Comparison of ENCODE assay signal across 19 mouse cellular contexts in the genomic region with DNA sequence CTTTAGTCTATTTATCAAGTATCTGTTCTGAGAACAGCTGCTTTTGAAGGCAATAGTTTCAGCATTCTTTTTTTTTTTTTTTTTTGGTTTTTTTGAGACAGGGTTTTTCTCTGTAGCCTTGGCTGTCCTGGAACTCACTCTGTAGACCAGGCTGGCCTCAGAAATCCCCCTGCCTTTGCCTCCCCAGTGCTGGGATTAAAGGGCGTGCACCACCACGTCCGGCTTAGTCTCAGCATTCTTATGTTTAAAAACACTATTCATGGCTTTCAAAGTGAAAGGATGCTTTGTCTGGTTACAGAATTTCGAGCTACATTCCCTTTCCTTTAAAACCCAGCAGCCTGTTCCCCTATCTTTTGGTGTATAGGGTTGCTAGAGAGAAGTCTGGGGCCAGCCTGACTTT.
"Had no signal": no experiment of that assay in that cellular context is flagged by ENCODE, and none has a peak within 500 bp of the region (broad histone marks: within the 10 kb centered on the region; RNA-seq: fewer than 3 reads in every experiment).

No protein-coding gene starts in this region.

- DNase-seq: kidney, adult 9 months; kidney, postnatal 10 days; kidney, postnatal 36 days; layer of hippocampus, postnatal 36 days; liver, embryonic 13.5 days; lung, embryonic 14.5 days; right cerebral cortex, adult 18-20 months; right cerebral cortex, postnatal 14 days; right cerebral cortex, postnatal 4 days; thymus, adult 2 months; thymus, postnatal 14 days; thymus, postnatal 4 days had no signal

- H3K4me3 ChIP-seq: left cerebral cortex, adult 2 months; liver, embryonic 13.5 days; megakaryocyte, embryonic 14.5 days; midbrain, embryonic 10.5 days; midbrain, embryonic 13.5 days had no signal

- H3K9me3 ChIP-seq: liver, embryonic 13.5 days; megakaryocyte, embryonic 14.5 days had no signal

- H3K27me3 ChIP-seq: liver, embryonic 13.5 days; megakaryocyte, embryonic 14.5 days; midbrain, embryonic 13.5 days had no signal

- H3K9ac ChIP-seq: liver, embryonic 13.5 days; lung, embryonic 14.5 days; midbrain, embryonic 13.5 days had no signal

- H3K4me2 ChIP-seq: liver, embryonic 13.5 days; lung, embryonic 14.5 days; midbrain, embryonic 13.5 days had no signal

- ATAC-seq: lung, postnatal 0 days; midbrain, embryonic 13.5 days had no signal

- H3K4me1 ChIP-seq: liver, embryonic 13.5 days had no signal

- H3K27ac ChIP-seq: left cerebral cortex, adult 2 months; liver, embryonic 13.5 days; macrophage; midbrain, embryonic 10.5 days; midbrain, embryonic 13.5 days; stomach, postnatal 0 days had no signal
